Mouse (Mus musculus) forebrain, embryonic 12.5 days (tissue): ENCODE data around the gene Akt1. TPM values are rescaled to one million over a fixed set of nuclear protein-coding genes. Genes with fewer than 3 reads are reported as not detected.
A peak's percentile ranks its signal among the peaks of the same experiment; 100 is the strongest.

Source experiments
- ATAC-seq: fragments of 200-750 bp; cut with Nextera tagmentation; 2 replicates; pipeline ENCODE4 v1.8.0; 2017; ENCODE audit warnings: moderate TSS enrichment; ENCODE audit not compliant: low FRiP score
- H3K27ac ChIP-seq: fragments of 300-500 bp; sonication (generic); 2 replicates; pipeline ENCODE4 v1.5.1; 2016; ENCODE audit warnings: mild to moderate bottlenecking
- H3K27me3 ChIP-seq: fragments of 300-500 bp; sonication (generic); 2 replicates; pipeline ENCODE4 v1.6.1; 2016; ENCODE audit warnings: mild to moderate bottlenecking
- H3K36me3 ChIP-seq: fragments of 300-500 bp; sonication (generic); replicated peaks from 2 replicates; pipeline ENCODE4 v1.6.1; 2016; ENCODE audit warnings: mild to moderate bottlenecking
- H3K4me1 ChIP-seq: fragments of 300-500 bp; sonication (generic); 2 replicates; pipeline ENCODE4 v1.6.1; 2016
- H3K4me2 ChIP-seq: fragments of 300-500 bp; sonication (generic); 2 replicates; pipeline ENCODE4 v1.6.1; 2016; ENCODE audit warnings: mild to moderate bottlenecking, moderate library complexity
- H3K4me3 ChIP-seq: fragments of 300-500 bp; sonication (generic); replicated peaks from 2 replicates; pipeline ENCODE4 v1.5.1; 2016; ENCODE audit warnings: mild to moderate bottlenecking
- H3K9ac ChIP-seq: fragments of 300-500 bp; sonication (generic); 2 replicates; pipeline ENCODE4 v1.6.1; 2016; ENCODE audit warnings: mild to moderate bottlenecking
- H3K9me3 ChIP-seq: fragments of 300-500 bp; sonication (generic); 2 replicates; pipeline ENCODE4 v1.6.1; 2016
- WGBS: fragments of 180-500 bp; shearing (Covaris S2); methylation state at CpG from one replicate; pipeline ENCODE4 v1.1.7; 2016; 5-methylcytosine and 5-hydroxymethylcytosine counted together
- polyA plus RNA-seq: library from polyadenylated mRNA; unstranded; fragments of >200 nt; fragmentation: Nextera tagmentation; extraction: Ambion mirVana; gene quantifications from 2 replicates; pipeline ENCODE4 v1.2.1, GENCODE M21; 2016

The Akt1 gene
- polyA plus RNA-seq, 1 experiment from 2014 or later, result 71.6 TPM

GRCm38 (mm10) chr12:112630029-112630428 is 44.7 kb downstream of the Akt1 start:
- no peaks in the 10 kb centered on the region for H3K36me3 ChIP-seq
- WGBS, result 89% methylated on average over 12 of the region's 12 CpGs
- no peak for ATAC-seq
- peaks cover 8% of the 10 kb centered on the region for H3K4me1 ChIP-seq
- H3K27ac ChIP-seq, result no peak overlapping the region
- H3K9me3 ChIP-seq, result no peaks in the 10 kb centered on the region
- H3K27me3 ChIP-seq, result no peaks in the 10 kb centered on the region; the same call in 1 of the 2 replicates
- H3K4me3 ChIP-seq, result no peak overlapping the region
- H3K9ac ChIP-seq, result no peak overlapping the region
- no peak overlapping the region for H3K4me2 ChIP-seq

DNA sequence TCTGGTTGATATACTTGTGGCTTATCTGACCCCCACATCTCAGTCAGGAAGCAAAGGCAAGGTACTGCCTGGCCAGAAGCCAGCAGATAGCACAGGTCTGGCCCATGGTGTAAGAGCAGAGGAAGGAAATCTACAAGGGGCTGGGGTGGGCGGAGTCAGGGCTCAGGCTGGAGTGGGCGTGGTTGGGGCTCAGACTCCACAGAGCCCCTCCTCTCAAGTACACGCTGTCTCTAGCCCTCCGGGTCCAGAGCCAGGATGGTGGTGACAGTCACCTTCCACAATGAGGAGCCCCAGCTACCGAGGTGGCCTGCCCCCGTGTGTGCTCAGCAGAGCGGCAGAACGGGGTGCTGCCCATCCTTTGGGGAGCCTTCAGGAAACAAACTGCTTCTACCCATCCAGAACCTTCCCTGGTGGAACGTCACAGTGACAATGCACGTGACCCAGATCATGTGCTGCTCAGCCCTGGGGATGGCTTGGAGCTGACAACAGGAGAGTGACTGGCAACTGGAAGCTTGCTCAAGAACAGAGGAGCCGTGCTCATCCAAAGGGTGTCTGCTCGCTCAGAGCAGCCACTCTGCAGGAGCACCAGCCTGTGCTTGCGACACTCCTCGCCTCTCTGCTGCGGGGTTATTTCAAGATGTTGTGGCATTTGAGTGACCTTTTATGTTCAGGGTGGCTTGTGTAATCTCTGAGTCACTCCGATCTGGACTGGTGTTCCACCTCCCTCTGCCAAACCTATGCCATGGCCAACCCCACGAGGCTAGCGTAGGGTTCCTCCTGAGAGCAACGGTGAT is 45.6 kb downstream of the Akt1 start:
- peak; percentile 69 for ATAC-seq
- no peaks in the 10 kb centered on the region for H3K9me3 ChIP-seq
- peaks cover 8% of the 10 kb centered on the region for H3K4me1 ChIP-seq
- no peak overlapping the region for H3K27ac ChIP-seq
- WGBS, result 38% methylated on average over 19 of the region's 19 CpGs
- H3K4me3 ChIP-seq, result no peak overlapping the region
- peak overlapping the region; percentile 46 for H3K4me2 ChIP-seq
- H3K36me3 ChIP-seq, result no peaks in the 10 kb centered on the region
- no peak overlapping the region for H3K9ac ChIP-seq
- no peaks in the 10 kb centered on the region; the same call in 1 of the 2 replicates for H3K27me3 ChIP-seq

GRCm38 (mm10) chr12:112628197-112628596 is 46.5 kb downstream of the Akt1 start:
- Histone ChIP-seq H3K36me3 (no peaks in the 10 kb centered on the region), H3K27me3 (no peaks in the 10 kb centered on the region; the same call in 1 of the 2 replicates), H3K4me1 (peaks cover 10% of the 10 kb centered on the region), H3K4me2 (no peak overlapping the region), H3K4me3 (no peak overlapping the region), H3K27ac (no peak overlapping the region), H3K9ac (no peak overlapping the region), H3K9me3 (no peaks in the 10 kb centered on the region)
- ATAC-seq, result no peak
- 92% methylated on average over 6 of the region's 6 CpGs for WGBS

GRCm38 (mm10) chr12:112627097-112627881 is 47.4 kb downstream of the Akt1 start:
- H3K9me3 ChIP-seq, result no peaks in the 10 kb centered on the region
- H3K27me3 ChIP-seq, result peaks cover 5% of the 10 kb centered on the region
- H3K27ac ChIP-seq, result no peak overlapping the region
- no peak overlapping the region for H3K4me2 ChIP-seq
- no peak overlapping the region for H3K9ac ChIP-seq
- no peak overlapping the region for H3K4me3 ChIP-seq
- ATAC-seq, result no peak
- H3K36me3 ChIP-seq, result no peaks in the 10 kb centered on the region
- 68% methylated on average over 7 of the region's 7 CpGs for WGBS
- H3K4me1 ChIP-seq, result peaks cover 10% of the 10 kb centered on the region

- no peak overlapping the region for H3K27ac ChIP-seq
- no peak for ATAC-seq
- peaks cover 13% of the 10 kb centered on the region for H3K27me3 ChIP-seq
- H3K9me3 ChIP-seq, result no peaks in the 10 kb centered on the region
- H3K36me3 ChIP-seq, result no peaks in the 10 kb centered on the region
- H3K9ac ChIP-seq, result no peak overlapping the region
- peaks cover 10% of the 10 kb centered on the region for H3K4me1 ChIP-seq
- H3K4me3 ChIP-seq, result no peak overlapping the region
- no peak overlapping the region for H3K4me2 ChIP-seq
- 89% methylated on average over 6 of the region's 6 CpGs for WGBS
Measured at GRCm38 (mm10) chr12:112626455-112626854, 48.2 kb downstream of the Akt1 start.

DNA sequence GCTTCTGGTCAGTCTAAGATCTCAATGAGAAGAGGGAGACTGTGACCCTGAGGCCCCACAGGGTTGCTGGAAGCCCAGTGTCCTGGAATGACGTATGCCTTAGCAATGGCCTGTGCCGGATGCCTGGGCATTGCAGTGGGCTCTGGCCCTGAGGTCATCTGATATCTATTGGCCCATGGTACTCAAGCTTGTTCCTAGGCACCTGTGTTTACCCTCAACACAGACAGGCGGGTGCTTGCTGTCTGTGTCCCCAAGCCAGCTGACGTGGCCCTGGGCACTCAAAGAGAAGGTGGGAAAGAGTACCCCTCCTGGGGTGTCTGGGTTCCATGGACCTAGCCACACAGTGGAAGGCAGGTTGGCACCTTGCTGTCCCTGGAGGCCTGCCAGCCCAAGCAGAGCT is 49.0 kb downstream of the Akt1 start:
- peaks cover 21% of the 10 kb centered on the region for H3K27me3 ChIP-seq
- H3K4me2 ChIP-seq, result no peak overlapping the region
- ATAC-seq, result no peak
- H3K9me3 ChIP-seq, result no peaks in the 10 kb centered on the region
- no peaks in the 10 kb centered on the region for H3K36me3 ChIP-seq
- no peak overlapping the region for H3K9ac ChIP-seq
- no peak overlapping the region for H3K4me3 ChIP-seq
- H3K4me1 ChIP-seq, result peaks cover 10% of the 10 kb centered on the region
- WGBS, result 85% methylated on average over 4 of the region's 4 CpGs
- no peak overlapping the region for H3K27ac ChIP-seq

DNA sequence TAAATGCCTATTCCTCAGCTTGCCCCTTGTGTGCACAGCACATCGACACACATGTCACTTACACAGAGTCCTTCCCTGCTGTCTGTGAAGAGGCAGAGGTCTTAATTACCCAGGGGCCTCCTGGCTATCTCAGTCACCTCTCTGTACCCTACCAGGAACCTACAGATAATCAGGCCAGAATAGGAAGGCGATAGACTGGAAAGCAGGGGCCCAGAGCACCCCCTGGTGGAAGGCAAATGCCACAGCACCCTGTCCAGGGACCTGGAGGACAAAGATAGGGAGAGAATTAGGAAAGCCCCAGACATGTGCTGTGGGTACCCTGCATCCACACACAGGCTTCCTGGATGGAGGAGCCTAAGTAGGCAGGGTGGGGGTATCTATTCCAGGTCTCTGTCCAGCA is 50.9 kb downstream of the Akt1 start:
- no peak for ATAC-seq
- Histone ChIP-seq H3K4me1 (peaks cover 21% of the 10 kb centered on the region), H3K36me3 (no peaks in the 10 kb centered on the region), H3K27ac (no peak overlapping the region), H3K9ac (no peak overlapping the region), H3K4me2 (no peak overlapping the region), H3K4me3 (no peak overlapping the region), H3K27me3 (peaks cover 40% of the 10 kb centered on the region), H3K9me3 (no peaks in the 10 kb centered on the region)
- WGBS, result 26% methylated on average over 2 of the region's 2 CpGs

- Histone ChIP-seq H3K27me3 (peaks cover 47% of the 10 kb centered on the region), H3K4me1 (peaks cover 24% of the 10 kb centered on the region), H3K36me3 (no peaks in the 10 kb centered on the region), H3K4me3 (no peak overlapping the region), H3K27ac (no peak overlapping the region), H3K9ac (no peak overlapping the region), H3K4me2 (no peak overlapping the region), H3K9me3 (no peaks in the 10 kb centered on the region)
- no peak for ATAC-seq
- WGBS, result 81% methylated on average over 3 of the region's 3 CpGs
Measured at GRCm38 (mm10) chr12:112621900-112622299, 52.8 kb downstream of the Akt1 start.

DNA sequence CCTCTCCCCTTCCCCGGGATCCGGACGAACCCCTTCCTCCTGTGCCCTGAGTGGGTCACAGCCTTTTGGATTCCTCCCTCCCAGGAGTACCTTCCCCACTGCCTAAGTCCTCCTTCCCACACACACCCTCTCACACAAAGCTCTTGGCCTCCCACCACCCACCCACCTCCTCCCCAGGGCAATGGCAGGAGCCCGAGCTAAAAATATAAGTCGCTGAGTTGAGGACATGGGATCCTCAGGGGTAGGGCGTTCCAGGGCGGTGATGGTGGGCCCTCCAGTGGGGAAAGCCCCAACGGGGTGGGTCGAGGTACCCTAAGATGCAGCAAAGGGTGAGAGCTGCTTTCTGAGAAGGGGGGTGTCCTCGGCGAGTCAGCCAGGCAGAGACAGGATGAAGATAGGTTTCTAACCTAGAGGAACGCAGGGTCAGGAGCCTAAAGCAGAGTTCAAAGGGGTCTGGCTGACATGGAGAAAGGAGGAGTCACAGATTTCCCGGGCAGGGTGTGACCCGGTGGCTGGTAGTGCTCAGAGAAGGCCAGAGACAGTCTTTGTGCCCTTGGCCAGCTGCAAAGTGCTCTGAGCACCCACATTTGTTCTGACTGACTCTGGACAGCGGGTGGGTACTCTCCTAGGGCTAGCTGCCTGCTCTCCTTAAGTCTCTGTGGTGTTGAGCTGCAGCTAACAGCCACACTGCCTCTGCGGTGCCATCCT is 54.2 kb downstream of the Akt1 start:
- ATAC-seq, result no peak; the same call in 1 of the 2 replicates
- Histone ChIP-seq H3K4me3 (peak overlapping the region; percentile 51), H3K9me3 (no peaks in the 10 kb centered on the region), H3K27ac (no peak overlapping the region), H3K4me1 (peaks cover 24% of the 10 kb centered on the region), H3K4me2 (peak overlapping the region; percentile 96), H3K36me3 (no peaks in the 10 kb centered on the region), H3K27me3 (peaks cover 47% of the 10 kb centered on the region), H3K9ac (peak overlapping the region; percentile 64)
- 19% methylated on average over 16 of the region's 16 CpGs for WGBS

DNA sequence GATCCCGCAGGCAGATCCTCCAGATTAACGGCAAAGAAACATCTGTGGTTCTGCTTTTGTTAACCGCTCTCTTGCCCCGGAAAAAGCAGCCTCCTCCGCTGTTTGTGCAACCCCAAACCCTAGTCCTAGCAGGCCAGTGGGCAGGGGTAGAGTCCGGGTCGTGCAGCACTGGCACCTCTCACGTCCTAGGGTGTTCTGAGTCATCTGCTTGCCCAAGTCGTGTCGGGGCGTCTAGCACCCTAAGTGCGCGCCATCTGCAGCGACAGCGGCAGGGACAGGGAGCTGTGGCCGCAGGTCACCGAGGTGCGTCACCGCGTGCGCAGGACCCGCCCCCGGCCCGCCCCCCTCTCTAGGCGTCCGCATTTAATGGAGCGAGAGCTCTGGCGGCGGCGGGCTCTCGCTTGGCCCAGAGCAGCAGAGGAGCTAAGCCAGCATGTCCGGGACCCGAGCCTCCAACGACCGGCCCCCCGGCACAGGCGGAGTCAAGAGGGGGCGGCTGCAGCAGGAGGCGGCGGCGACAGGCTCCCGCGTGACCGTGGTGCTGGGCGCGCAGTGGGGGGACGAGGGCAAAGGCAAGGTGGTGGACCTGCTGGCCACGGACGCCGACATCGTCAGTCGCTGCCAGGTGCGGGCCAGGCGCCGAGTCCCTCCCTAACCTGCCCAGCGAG is 54.9 kb downstream of the Akt1 start, which contains the start of gene Adssl1:
Gene Adssl1, plus strand, starts transcription at position 360 of the 668 bp plus-strand sequence.
- H3K27me3 ChIP-seq, result peaks cover 47% of the 10 kb centered on the region
- peak; percentile 68 for ATAC-seq
- no peaks in the 10 kb centered on the region for H3K9me3 ChIP-seq
- H3K4me2 ChIP-seq, result peak within 1 kb of the TSS; percentile 96
- H3K27ac ChIP-seq, result no peak within 1 kb of the TSS
- H3K9ac ChIP-seq, result peak within 1 kb of the TSS; percentile 64
- WGBS, result under 1% methylated on average over 56 of the region's 56 CpGs
- H3K4me3 ChIP-seq, result peak within 1 kb of the TSS; percentile 51
- peaks cover 24% of the 10 kb centered on the region for H3K4me1 ChIP-seq
- H3K36me3 ChIP-seq, result no peaks in the 10 kb centered on the region

- H3K9ac ChIP-seq, result peak overlapping the region; percentile 64; the same call in 1 of the 2 replicates
- no peaks in the 10 kb centered on the region for H3K9me3 ChIP-seq
- no peak overlapping the region for H3K27ac ChIP-seq
- peaks cover 47% of the 10 kb centered on the region for H3K27me3 ChIP-seq
- whole genome bisulfite sequencing, result 33% methylated on average over 13 of the region's 13 CpGs
- H3K4me1 ChIP-seq, result peaks cover 24% of the 10 kb centered on the region
- no peak; the same call in 1 of the 2 replicates for ATAC-seq
- peak overlapping the region; percentile 51 for H3K4me3 ChIP-seq
- no peaks in the 10 kb centered on the region for H3K36me3 ChIP-seq
- H3K4me2 ChIP-seq, result peak overlapping the region; percentile 96
Measured at GRCm38 (mm10) chr12:112618981-112619685, 55.6 kb downstream of the Akt1 start.
